Mouse (Mus musculus) limb, embryonic 14.5 days (tissue): Measurements from ENCODE around the gene Coq4. TPM values are rescaled to one million over a fixed set of nuclear protein-coding genes. Genes with fewer than 3 reads are reported as not detected.

Source experiments
- ATAC-seq: fragments of 200-750 bp; cut with Nextera tagmentation; 2 replicates; pipeline ENCODE4 v1.8.0; 2017; ENCODE audit warnings: low read depth, moderate number of reproducible peaks, moderate TSS enrichment; ENCODE audit not compliant: low FRiP score
- DNase-seq: peaks from one replicate; pipeline ENCODE4 v3.0.0-alpha.2; 2015; ENCODE audit warnings: low spot score
- H3K27ac ChIP-seq: fragments of 300-500 bp; sonication (generic); replicated peaks from 2 replicates; pipeline ENCODE4 v1.5.1; 2014; ENCODE audit warnings: low read depth, mild to moderate bottlenecking, low read length, moderate library complexity, mixed read lengths
- H3K27me3 ChIP-seq: fragments of 300-500 bp; sonication (generic); 2 replicates; pipeline ENCODE4 v1.6.1; 2014; ENCODE audit warnings: low read length, mixed read lengths; ENCODE audit not compliant: control insufficient read depth, insufficient read depth
- H3K36me3 ChIP-seq: fragments of 300-500 bp; sonication (generic); 2 replicates; pipeline ENCODE4 v1.6.1; 2014; ENCODE audit warnings: mild to moderate bottlenecking, low read length, moderate library complexity, mixed read lengths; ENCODE audit not compliant: control insufficient read depth, insufficient read depth
- H3K4me1 ChIP-seq: fragments of 300-500 bp; sonication (generic); 2 replicates; pipeline ENCODE4 v1.6.1; 2014; ENCODE audit warnings: antibody characterized with exemption, low read length, mixed read lengths; ENCODE audit not compliant: control insufficient read depth, insufficient read depth
- H3K4me2 ChIP-seq: fragments of 300-500 bp; sonication (generic); replicated peaks from 2 replicates; pipeline ENCODE4 v1.6.1; 2014; ENCODE audit warnings: low read depth, mild to moderate bottlenecking, low read length, moderate library complexity; ENCODE audit not compliant: severe bottlenecking
- H3K4me3 ChIP-seq: fragments of 300-500 bp; sonication (generic); replicated peaks from 2 replicates; pipeline ENCODE4 v1.5.1; 2014; ENCODE audit warnings: low read length
- H3K9ac ChIP-seq: fragments of 300-500 bp; sonication (generic); 2 replicates; pipeline ENCODE4 v1.6.1; 2014; ENCODE audit warnings: mild to moderate bottlenecking, low read depth, low read length, moderate library complexity; ENCODE audit not compliant: severe bottlenecking
- H3K9me3 ChIP-seq: fragments of 300-500 bp; sonication (generic); 2 replicates; pipeline ENCODE4 v1.6.1; 2016; ENCODE audit warnings: low read length; ENCODE audit not compliant: control insufficient read depth
- POLR2A ChIP-seq: fragments of 200-500 bp; IDR thresholded peaks from 2 replicates; pipeline ENCODE4 v1.8.0; 2012; ENCODE audit warnings: inconsistent platforms, mild to moderate bottlenecking, moderate library complexity, borderline replicate concordance; ENCODE audit not compliant: insufficient read depth, insufficient read length; ENCODE audit errors: extremely low read depth
- WGBS: fragments of 180-500 bp; shearing (Covaris S2); extraction: QIAGEN DNeasy Blood & Tissue Kit; methylation state at CpG from one replicate; pipeline ENCODE4 v1.1.7; 2014; 5-methylcytosine and 5-hydroxymethylcytosine counted together
- polyA plus RNA-seq, 2 experiments: library from polyadenylated mRNA; depleted of rRNA in 1 of 2; stranded (reverse) in 1 of 2; unstranded in 1 of 2; fragments of >200 nt; fragmentation: Nextera tagmentation in 1 of 2; extraction: Ambion mirVana in 1 of 2; gene quantifications; 2 replicates each; pipeline versions ENCODE4 v1.2.1 to v1.2.3; 2012 to 2014

Coq4 gene
- 27.2 and 31.6 TPM in 2 replicates for polyA plus RNA-seq (2012; rRNA removed)
- 29.4 and 34.1 TPM in 2 replicates for polyA plus RNA-seq (2014; fragmentation: Nextera tagmentation; extraction: Ambion mirVana)

- H3K4me1 ChIP-seq, result peaks cover 11% of the 10 kb centered on the region
- peak; percentile 94 for DNase-seq
- peaks cover 56% of the 10 kb centered on the region for H3K36me3 ChIP-seq
- no peaks in the 10 kb centered on the region for H3K9me3 ChIP-seq
- peak; percentile 87 for ATAC-seq
- H3K9ac ChIP-seq, result peak within 1 kb of the TSS; percentile 70
- no peaks in the 10 kb centered on the region for H3K27me3 ChIP-seq
- peak within 1 kb of the TSS; percentile 81 for H3K4me2 ChIP-seq
- H3K4me3 ChIP-seq, result peak within 1 kb of the TSS; percentile 77
- H3K27ac ChIP-seq, result peak within 1 kb of the TSS; percentile 53; the same call in 1 of the 2 replicates
- WGBS, result 1% methylated on average over 31 of the region's 31 CpGs
- no peak for TF ChIP-seq POLR2A
Observed at GRCm38 (mm10) chr2:29787104-29787917, at the start of gene Coq4. Gene Coq4 (plus strand): TSS chr2:29787493.

DNA sequence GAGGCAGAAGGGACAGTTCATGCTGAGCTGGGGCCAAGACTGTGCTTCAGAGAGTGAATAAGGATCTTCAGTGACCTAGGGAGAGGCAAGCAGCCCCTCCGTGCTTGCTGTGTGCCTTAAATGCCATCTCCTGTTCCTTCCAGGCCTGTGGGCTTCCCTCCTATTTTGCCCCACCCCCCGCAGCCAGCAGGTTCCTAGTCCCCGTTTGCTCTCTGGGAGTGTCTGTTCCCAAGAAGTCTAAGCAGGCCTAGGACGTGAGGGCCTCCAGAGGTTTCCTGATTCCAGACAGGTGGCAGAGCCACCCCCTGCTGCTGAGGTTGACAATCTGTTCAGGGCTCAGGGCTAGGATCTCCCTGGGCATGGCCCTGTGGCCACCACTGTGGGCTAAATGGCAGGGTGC lies 48.5 kb upstream of the Coq4 start:
- WGBS, result 53% methylated on average over 4 of the region's 4 CpGs
- Histone ChIP-seq H3K4me2 (no peak overlapping the region), H3K9ac (no peak overlapping the region), H3K4me1 (no peaks in the 10 kb centered on the region), H3K27me3 (no peaks in the 10 kb centered on the region), H3K9me3 (no peaks in the 10 kb centered on the region), H3K27ac (no peak overlapping the region), H3K4me3 (no peak overlapping the region), H3K36me3 (peaks cover 62% of the 10 kb centered on the region)
- ATAC-seq, result no peak
- no peak for DNase-seq
- TF ChIP-seq POLR2A, result no peak

GRCm38 (mm10) chr2:29739368-29739767 lies 47.9 kb upstream of the Coq4 start:
- H3K36me3 ChIP-seq, result peaks cover 57% of the 10 kb centered on the region
- H3K27me3 ChIP-seq, result no peaks in the 10 kb centered on the region
- no peak overlapping the region for H3K4me3 ChIP-seq
- H3K9me3 ChIP-seq, result no peaks in the 10 kb centered on the region
- no peak for TF ChIP-seq POLR2A
- no peak overlapping the region for H3K27ac ChIP-seq
- DNase-seq (no peak), ATAC-seq (no peak)
- no peak overlapping the region for H3K4me2 ChIP-seq
- no peaks in the 10 kb centered on the region for H3K4me1 ChIP-seq
- H3K9ac ChIP-seq, result no peak overlapping the region
- WGBS, result 61% methylated on average over 5 of the region's 5 CpGs

- ATAC-seq (no peak), DNase-seq (no peak)
- 90% methylated on average over 6 of the region's 6 CpGs for WGBS
- Histone ChIP-seq H3K4me2 (no peak overlapping the region), H3K9ac (no peak overlapping the region), H3K9me3 (no peaks in the 10 kb centered on the region), H3K27ac (no peak overlapping the region), H3K27me3 (peaks cover 8% of the 10 kb centered on the region; the same call in 1 of the 2 replicates), H3K4me1 (no peaks in the 10 kb centered on the region), H3K4me3 (no peak overlapping the region), H3K36me3 (peaks cover 42% of the 10 kb centered on the region)
- TF ChIP-seq POLR2A, result no peak
Observed at GRCm38 (mm10) chr2:29741207-29741606, 46.1 kb upstream of the Coq4 start.

- TF ChIP-seq POLR2A, result no peak
- 81% methylated on average over 6 of the region's 6 CpGs for WGBS
- H3K9ac ChIP-seq, result no peak overlapping the region
- H3K4me3 ChIP-seq, result no peak overlapping the region
- no peaks in the 10 kb centered on the region for H3K4me1 ChIP-seq
- H3K36me3 ChIP-seq, result peaks cover 13% of the 10 kb centered on the region
- ATAC-seq, result no peak
- H3K27me3 ChIP-seq, result peaks cover 36% of the 10 kb centered on the region
- H3K9me3 ChIP-seq, result no peaks in the 10 kb centered on the region
- DNase-seq, result no peak
- no peak overlapping the region for H3K27ac ChIP-seq
- H3K4me2 ChIP-seq, result no peak overlapping the region
Observed at GRCm38 (mm10) chr2:29744256-29744655, 43.0 kb upstream of the Coq4 start.
